Mouse (Mus musculus): ENCODE measurements around the gene Opcml.

DNA sequence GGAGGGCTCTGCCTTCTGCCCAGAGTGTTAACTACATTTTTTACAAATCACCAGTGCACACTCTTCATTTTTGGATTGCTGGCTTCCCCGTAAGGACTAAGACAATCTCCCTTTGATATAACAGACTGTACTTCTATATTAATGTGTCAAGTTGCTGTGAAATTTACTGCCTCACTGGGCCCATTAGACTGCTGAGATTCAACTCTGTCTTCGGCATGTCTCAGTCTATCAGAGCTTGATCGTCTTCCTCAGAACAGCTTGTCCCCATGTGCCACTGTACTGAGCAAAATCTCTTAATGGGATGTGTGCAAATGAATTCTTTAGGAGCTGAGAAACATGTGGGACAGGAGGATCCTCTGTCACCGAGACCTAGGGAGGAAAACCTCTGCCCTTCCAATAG lies 970.9 kb downstream of the Opcml start:
- TF ChIP-seq CTCF (IDR thresholded peaks at IDR 0.05; ENCODE audit: borderline replicate concordance, insufficient read depth, low read depth, low read length) (no peak), POLR2A (IDR thresholded peaks at IDR 0.05; ENCODE audit: borderline replicate concordance, insufficient read depth, low read length) (no peak)

All from cerebellum, adult 2 months (tissue).